Mouse (Mus musculus) limb, embryonic 13.5 days (tissue): ENCODE measurements around the gene Tent4a. TPM values are rescaled to one million over a fixed set of nuclear protein-coding genes. Genes with fewer than 3 reads are reported as not detected.
A peak's percentile ranks its signal among the peaks of the same experiment; 100 is the strongest.

Experiments
- ATAC-seq: fragments of 200-750 bp; cut with Nextera tagmentation; 2 replicates; pipeline ENCODE4 v1.8.0; 2017; ENCODE audit warnings: low read depth, moderate number of reproducible peaks, moderate TSS enrichment; ENCODE audit not compliant: low FRiP score
- H3K27ac ChIP-seq: fragments of 300-500 bp; sonication (generic); 2 replicates; pipeline ENCODE4 v1.5.1; 2015; ENCODE audit warnings: inconsistent platforms, mild to moderate bottlenecking, moderate library complexity
- H3K27me3 ChIP-seq: fragments of 300-500 bp; sonication (generic); 2 replicates; pipeline ENCODE4 v1.6.1; 2015; ENCODE audit warnings: mild to moderate bottlenecking, inconsistent platforms
- H3K36me3 ChIP-seq: fragments of 300-500 bp; sonication (generic); 2 replicates; pipeline ENCODE4 v1.6.1; 2015; ENCODE audit warnings: inconsistent platforms, mild to moderate bottlenecking, moderate library complexity
- H3K4me1 ChIP-seq: fragments of 300-500 bp; sonication (generic); 2 replicates; pipeline ENCODE4 v1.6.1; 2015; ENCODE audit warnings: inconsistent platforms
- H3K4me2 ChIP-seq: fragments of 300-500 bp; sonication (generic); replicated peaks from 2 replicates; pipeline ENCODE4 v1.6.1; 2015; ENCODE audit warnings: inconsistent platforms, mild to moderate bottlenecking, moderate library complexity
- H3K4me3 ChIP-seq: fragments of 300-500 bp; sonication (generic); 2 replicates; pipeline ENCODE4 v1.5.1; 2015; ENCODE audit warnings: moderate library complexity, mild to moderate bottlenecking, inconsistent platforms
- H3K9ac ChIP-seq: fragments of 300-500 bp; sonication (generic); 2 replicates; pipeline ENCODE4 v1.6.1; 2015; ENCODE audit warnings: mild to moderate bottlenecking, inconsistent platforms
- H3K9me3 ChIP-seq: fragments of 300-500 bp; sonication (generic); 2 replicates; pipeline ENCODE4 v1.6.1; 2016; ENCODE audit warnings: inconsistent platforms
- WGBS: fragments of 180-500 bp; shearing (Covaris S2); methylation state at CpG from one replicate; pipeline ENCODE4 v1.1.7; 2015; 5-methylcytosine and 5-hydroxymethylcytosine counted together
- polyA plus RNA-seq: library from polyadenylated mRNA; unstranded; fragments of >200 nt; fragmentation: Nextera tagmentation; extraction: Ambion mirVana; gene quantifications from 2 replicates; pipeline ENCODE4 v1.2.1, GENCODE M21; 2015

The Tent4a gene
- polyA plus RNA-seq, 1 experiment from 2014 or later: 6.7 TPM

DNA sequence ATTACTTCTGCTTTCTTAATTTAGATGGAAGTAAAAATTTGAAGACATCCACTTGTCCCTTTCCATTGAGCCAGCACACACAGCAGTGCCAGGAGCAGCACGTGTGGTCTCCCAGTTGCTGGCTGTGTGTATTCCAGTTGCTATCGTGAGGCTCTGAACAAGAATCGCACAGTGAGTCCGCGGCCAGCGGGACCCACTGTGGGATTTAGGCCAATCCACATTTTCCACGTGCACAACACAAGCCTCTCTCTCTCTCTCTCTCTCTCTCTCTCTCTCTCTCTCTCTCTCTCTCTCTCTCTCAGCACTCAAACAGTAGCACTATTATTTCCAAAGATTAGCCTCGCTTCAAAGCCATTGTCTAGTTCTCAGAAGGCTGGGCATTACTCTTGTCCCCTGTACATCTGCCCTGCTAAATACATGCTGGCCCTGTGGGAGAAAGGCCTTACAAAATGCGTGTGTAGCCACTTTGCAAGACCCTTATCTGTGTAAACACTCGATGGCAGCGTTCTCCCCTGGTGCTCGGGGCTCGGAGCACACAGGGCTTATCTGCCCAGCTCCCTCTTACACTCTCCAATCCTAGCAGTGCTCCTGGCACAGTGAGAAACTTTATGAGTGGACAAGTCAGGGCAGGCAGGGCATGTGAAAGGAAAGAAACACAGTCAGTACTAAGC lies 25.0 kb upstream of the Tent4a start:
- Histone ChIP-seq H3K9me3 (no peaks in the 10 kb centered on the region), H3K4me2 (no peak overlapping the region), H3K27me3 (no peaks in the 10 kb centered on the region), H3K9ac (no peak overlapping the region), H3K4me3 (no peak overlapping the region), H3K27ac (no peak overlapping the region), H3K4me1 (no peaks in the 10 kb centered on the region), H3K36me3 (no peaks in the 10 kb centered on the region)
- WGBS: 73% methylated on average over 13 of the region's 13 CpGs
- no peak for ATAC-seq

DNA sequence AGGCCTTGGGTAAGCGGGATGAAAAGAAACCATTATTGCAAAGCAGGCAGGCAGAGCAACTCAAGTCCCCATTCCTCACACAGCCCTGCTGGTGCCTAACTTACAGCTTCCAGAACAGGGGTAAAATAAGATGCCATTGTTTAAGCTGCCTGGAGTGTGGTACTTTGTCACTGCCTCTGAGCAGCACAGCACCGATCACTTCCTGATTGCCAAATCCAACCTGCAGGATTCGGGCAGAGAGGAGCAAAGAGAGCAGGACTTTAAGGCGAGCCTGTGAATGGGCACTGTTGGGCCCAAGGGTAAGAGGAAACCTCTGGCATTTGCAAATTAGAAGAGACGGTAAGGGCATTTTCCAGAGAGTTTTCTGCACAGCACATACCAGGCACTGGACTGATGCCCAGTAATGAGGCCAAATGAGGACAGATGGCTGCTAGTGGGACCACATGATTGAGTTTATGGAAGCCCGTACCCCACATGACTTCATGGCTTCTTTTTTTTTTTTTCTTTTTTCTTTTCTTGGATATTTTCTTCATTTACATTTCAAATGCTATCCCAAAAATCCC lies 23.8 kb upstream of the Tent4a start:
- Histone ChIP-seq H3K27ac (no peak overlapping the region), H3K9me3 (no peaks in the 10 kb centered on the region), H3K9ac (no peak overlapping the region), H3K27me3 (no peaks in the 10 kb centered on the region), H3K4me3 (no peak overlapping the region), H3K36me3 (no peaks in the 10 kb centered on the region), H3K4me2 (no peak overlapping the region), H3K4me1 (no peaks in the 10 kb centered on the region)
- WGBS: 73% methylated on average over 6 of the region's 6 CpGs
- ATAC-seq: no peak

DNA sequence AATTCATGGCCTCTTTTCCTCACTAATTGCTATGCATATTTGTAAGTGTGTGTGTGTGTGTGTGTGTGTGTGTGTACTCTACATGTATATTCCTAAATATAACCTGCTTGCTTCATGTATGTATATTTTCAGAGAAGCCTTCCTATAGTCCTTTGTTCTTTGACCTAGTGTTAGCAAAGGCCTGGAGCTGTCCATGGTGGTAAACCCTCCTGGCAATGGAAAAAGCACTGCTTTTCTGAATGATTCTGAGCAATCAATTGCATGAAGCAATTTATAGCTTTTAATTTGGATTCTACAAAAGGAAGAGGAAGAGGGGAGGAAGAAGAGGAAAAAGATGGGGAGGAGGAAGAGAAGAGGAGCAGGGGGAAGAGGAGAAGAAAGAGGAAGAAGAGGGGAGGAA lies 22.3 kb upstream of the Tent4a start:
- Histone ChIP-seq H3K9ac (no peak overlapping the region), H3K4me2 (no peak overlapping the region), H3K9me3 (no peaks in the 10 kb centered on the region), H3K36me3 (no peaks in the 10 kb centered on the region), H3K27me3 (no peaks in the 10 kb centered on the region), H3K4me1 (no peaks in the 10 kb centered on the region), H3K4me3 (no peak overlapping the region), H3K27ac (no peak overlapping the region)
- ATAC-seq: no peak

DNA sequence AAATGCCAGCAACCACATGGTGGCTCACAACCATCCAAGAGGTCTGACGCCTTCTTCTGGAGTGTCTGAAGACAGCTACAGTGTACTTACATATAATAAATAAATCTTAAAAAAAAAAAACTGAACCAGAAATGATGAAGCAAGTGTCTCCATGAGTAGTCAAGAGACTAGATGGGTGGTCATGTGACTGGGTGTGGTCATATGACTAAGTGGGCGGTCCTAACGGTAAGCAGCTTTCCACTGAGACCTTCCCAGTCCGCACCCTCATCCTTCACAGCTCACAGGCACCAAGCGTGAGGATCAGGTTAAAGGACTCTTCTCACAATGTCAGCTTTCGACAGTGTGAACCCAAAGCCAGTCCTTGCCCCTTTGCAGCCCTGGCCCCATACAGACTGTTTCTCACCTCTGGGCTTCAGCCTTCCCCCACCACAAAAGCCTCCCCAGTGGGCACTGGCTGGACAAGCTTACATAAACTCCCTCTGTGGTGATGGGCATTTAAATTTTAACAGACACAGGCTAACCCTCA lies 21.6 kb upstream of the Tent4a start:
- 82% methylated on average over 6 of the region's 6 CpGs for WGBS
- ATAC-seq: no peak

DNA sequence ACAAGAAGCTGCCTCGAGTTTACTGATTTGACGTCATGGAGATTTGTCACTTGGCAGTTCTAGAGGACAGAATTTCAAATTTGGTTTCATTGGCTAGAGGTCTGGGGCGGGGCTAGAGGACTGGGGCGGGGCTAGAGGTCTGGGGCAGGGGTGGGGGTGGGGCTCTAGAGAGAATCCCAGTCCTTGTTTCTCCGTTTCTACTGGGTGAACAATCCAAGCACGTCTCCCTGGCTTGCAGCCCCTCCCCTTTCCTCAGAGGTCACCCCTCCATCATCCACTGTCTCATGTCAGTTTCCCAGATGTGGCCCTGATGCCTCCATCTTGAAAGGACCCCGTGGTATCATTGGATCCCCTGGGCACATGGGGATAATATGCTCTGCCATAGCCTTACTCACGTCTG lies 20.6 kb upstream of the Tent4a start:
- 0 out of 2 replicates have a peak, but pooled peaks cover 4% of the 10 kb centered on the region for H3K27me3 ChIP-seq
- no peaks in the 10 kb centered on the region for H3K36me3 ChIP-seq
- H3K4me1 ChIP-seq: no peaks in the 10 kb centered on the region
- H3K4me2 ChIP-seq: no peak overlapping the region
- H3K9me3 ChIP-seq: no peaks in the 10 kb centered on the region
- 25% methylated on average over 8 of the region's 8 CpGs for WGBS
- no peak overlapping the region for H3K9ac ChIP-seq
- H3K27ac ChIP-seq: no peak overlapping the region
- no peak for ATAC-seq
- H3K4me3 ChIP-seq: no peak overlapping the region

More for the DNA sequence above, 21.6 kb upstream of the Tent4a start:
- H3K4me1 ChIP-seq: no peaks in the 10 kb centered on the region
- no peaks in the 10 kb centered on the region for H3K36me3 ChIP-seq
- H3K4me2 ChIP-seq: no peak overlapping the region
- no peak overlapping the region for H3K4me3 ChIP-seq
- no peak overlapping the region for H3K9ac ChIP-seq
- H3K27me3 ChIP-seq: no peaks in the 10 kb centered on the region
- H3K27ac ChIP-seq: no peak overlapping the region
- H3K9me3 ChIP-seq: no peaks in the 10 kb centered on the region

DNA sequence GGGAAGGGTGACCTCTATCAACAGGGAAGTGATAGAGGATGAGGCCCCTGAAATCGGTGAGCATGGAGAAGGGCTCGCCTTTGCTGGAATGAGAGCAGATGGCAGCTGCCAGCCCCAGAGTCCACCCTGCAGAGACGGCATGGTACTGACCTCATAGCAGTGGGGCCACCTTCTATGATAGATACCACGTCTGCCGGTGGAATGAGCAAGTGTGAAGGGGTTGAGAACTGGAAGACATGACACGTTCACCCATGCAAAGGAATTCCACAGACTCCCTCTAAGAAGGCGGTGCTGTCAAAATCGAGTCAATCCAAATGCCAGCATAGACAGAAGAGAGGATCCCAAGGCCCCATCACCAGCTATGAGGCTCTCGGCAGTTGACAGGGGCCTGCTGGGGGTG lies 19.8 kb upstream of the Tent4a start:
- H3K27me3 ChIP-seq: 0 out of 2 replicates have a peak, but pooled peaks cover 4% of the 10 kb centered on the region
- no peak for ATAC-seq
- no peak overlapping the region for H3K4me2 ChIP-seq
- H3K4me1 ChIP-seq: no peaks in the 10 kb centered on the region
- H3K4me3 ChIP-seq: no peak overlapping the region
- 75% methylated on average over 9 of the region's 9 CpGs for WGBS
- H3K36me3 ChIP-seq: no peaks in the 10 kb centered on the region
- H3K27ac ChIP-seq: no peak overlapping the region
- no peaks in the 10 kb centered on the region for H3K9me3 ChIP-seq
- no peak overlapping the region for H3K9ac ChIP-seq

DNA sequence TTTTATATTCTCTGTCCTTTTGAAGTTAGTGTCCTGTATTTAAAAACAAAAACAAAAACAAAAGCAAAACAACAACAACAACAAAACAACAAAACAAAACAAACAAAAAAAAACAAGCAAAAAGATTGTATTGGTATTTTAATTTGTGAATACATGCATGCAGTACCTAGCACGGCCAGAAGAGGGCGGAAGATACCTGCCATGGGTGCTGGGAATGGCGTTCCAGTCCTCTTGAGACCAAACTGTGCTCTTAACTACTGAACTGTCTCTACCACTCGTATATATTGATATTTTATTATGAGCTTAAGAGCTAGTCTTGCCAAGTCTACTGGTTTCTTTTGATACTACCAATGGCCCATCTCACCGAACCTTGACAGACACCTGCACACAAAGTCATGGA lies 18.6 kb upstream of the Tent4a start:
- no peak for ATAC-seq
- no peak overlapping the region for H3K27ac ChIP-seq
- H3K4me2 ChIP-seq: no peak overlapping the region
- H3K4me1 ChIP-seq: no peaks in the 10 kb centered on the region
- H3K27me3 ChIP-seq: 0 out of 2 replicates have a peak, but pooled peaks cover 4% of the 10 kb centered on the region
- H3K36me3 ChIP-seq: no peaks in the 10 kb centered on the region
- WGBS: 23% methylated on average over 5 of the region's 5 CpGs
- no peaks in the 10 kb centered on the region for H3K9me3 ChIP-seq
- H3K4me3 ChIP-seq: no peak overlapping the region
- no peak overlapping the region for H3K9ac ChIP-seq

DNA sequence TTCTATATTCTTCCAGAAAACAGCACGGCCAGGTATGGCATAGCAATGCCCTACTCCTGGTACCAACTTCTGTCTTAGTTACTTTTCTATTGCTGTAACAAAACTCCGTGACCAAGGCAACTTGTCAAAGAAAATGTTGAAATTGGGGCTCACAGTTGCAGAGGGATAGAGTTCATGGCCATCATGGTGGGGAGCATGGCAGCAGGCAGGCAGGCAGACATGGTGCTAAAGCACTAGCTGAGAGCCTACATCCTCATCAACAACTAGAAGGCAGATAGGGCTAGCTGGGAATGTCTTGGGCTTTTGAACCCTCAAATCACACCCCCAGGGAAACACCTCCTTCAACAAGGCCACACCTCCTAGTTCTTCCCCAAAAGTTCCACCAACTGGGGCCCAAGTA lies 16.4 kb upstream of the Tent4a start:
- H3K4me2 ChIP-seq: no peak overlapping the region
- 85% methylated on average over 2 of the region's 2 CpGs for WGBS
- H3K4me1 ChIP-seq: no peaks in the 10 kb centered on the region
- H3K27ac ChIP-seq: no peak overlapping the region
- H3K4me3 ChIP-seq: no peak overlapping the region
- H3K36me3 ChIP-seq: no peaks in the 10 kb centered on the region
- H3K9ac ChIP-seq: no peak overlapping the region
- no peak for ATAC-seq
- no peaks in the 10 kb centered on the region for H3K9me3 ChIP-seq
- H3K27me3 ChIP-seq: 0 out of 2 replicates have a peak, but pooled peaks cover 4% of the 10 kb centered on the region

DNA sequence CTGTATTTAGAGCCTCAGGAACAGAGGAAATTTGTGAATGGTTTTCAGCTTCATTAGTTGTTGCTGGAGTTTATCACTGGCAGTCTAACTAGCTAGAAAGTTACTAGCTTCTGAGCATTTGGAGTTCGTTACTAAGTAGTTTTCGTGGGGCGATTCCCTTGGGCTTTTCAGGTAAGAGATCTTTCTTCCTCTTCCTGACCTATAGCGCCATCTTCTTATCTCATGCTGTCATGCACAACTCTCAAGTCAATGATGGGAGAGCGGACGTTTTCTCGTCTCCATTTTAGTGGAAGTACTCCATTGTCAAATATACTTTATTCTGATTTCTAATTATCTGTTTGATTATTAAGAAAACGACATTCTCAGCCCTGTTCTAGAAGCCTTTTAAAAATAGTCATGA lies 15.6 kb upstream of the Tent4a start:
- H3K27me3 ChIP-seq: 0 out of 2 replicates have a peak, but pooled peaks cover 4% of the 10 kb centered on the region
- ATAC-seq: no peak
- no peaks in the 10 kb centered on the region for H3K4me1 ChIP-seq
- H3K27ac ChIP-seq: no peak overlapping the region
- H3K36me3 ChIP-seq: no peaks in the 10 kb centered on the region
- no peak overlapping the region for H3K9ac ChIP-seq
- no peaks in the 10 kb centered on the region for H3K9me3 ChIP-seq
- WGBS: 36% methylated on average over 8 of the region's 8 CpGs
- H3K4me2 ChIP-seq: no peak overlapping the region
- H3K4me3 ChIP-seq: no peak overlapping the region

DNA sequence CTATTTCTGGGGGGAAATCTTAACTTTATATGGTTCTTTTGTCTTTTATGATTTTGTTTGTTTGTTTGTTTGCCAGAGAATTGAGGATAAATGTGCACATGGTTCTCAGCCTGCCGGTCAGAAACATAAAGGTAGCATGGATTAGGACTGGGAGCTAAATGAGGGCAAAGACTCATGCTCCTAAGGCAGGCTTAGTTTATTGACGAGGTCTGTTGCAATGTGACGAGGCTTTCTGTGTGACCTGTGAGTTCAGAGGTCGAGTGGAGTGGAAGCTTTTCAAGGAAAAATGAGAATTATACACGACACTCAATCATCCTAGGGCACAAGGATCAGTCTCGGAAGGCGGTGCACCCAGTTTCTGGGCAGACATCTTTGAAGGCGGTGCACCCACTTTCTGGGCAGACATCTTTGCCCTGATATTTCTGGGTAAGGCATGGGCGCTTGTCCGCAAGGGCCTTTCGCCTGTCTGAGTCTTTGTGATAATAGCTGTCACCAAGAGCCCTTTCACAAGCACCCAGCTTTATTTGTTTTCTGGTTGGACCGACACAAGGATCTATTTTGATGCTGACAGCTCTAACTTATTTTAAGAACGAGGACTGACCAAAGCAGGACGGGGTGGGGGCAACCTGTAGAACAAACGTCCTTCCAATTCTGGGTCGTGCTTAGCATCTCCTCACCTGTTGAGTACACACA lies 13.2 kb upstream of the Tent4a start:
- WGBS: 70% methylated on average over 16 of the region's 16 CpGs
- Histone ChIP-seq H3K9me3 (no peaks in the 10 kb centered on the region), H3K9ac (no peak overlapping the region), H3K4me1 (peaks cover 12% of the 10 kb centered on the region), H3K4me2 (no peak overlapping the region), H3K27ac (no peak overlapping the region), H3K4me3 (no peak overlapping the region), H3K36me3 (no peaks in the 10 kb centered on the region), H3K27me3 (0 out of 2 replicates have a peak, but pooled peaks cover 4% of the 10 kb centered on the region)
- ATAC-seq: no peak

DNA sequence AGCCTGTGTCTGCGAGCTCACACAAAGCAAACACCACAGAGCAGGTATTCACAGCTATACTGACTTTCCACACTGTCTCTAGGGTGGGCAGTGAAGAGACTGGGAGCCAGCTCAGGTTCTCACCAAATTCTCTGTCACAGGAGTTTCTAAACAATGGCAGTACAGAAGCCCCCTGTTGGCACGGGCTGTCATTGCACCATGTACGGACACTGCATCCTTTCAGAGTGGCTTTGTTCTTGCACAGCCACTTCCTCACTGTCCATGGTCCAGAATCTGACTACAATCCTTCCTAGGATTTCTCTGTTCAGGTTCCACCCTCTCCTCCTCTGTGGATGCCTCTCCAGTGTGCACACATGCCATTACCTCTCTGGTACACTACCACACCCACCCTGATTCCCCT lies 10.6 kb upstream of the Tent4a start:
- no peak for ATAC-seq
- WGBS: 32% methylated on average over 3 of the region's 3 CpGs

DNA sequence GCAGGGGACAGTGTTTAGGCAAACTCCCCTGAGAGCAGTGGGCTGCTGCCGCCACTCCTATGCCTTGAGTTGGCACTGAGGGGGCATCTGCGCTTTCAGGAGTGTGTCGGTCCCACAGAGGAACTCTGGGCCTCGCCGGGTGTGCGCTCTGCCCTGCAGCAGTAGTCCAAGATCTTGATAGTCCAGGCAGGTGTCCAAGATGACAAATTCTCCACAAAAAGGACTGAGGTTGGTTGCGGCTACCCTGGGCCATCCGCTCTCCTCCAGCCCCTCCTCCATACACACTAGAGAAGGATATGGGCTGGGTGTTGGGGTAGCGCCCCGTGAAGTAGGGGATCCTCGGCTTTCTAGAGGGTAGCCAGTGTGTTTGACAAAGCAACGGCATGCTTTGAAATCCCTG lies 9.2 kb upstream of the Tent4a start:
- Histone ChIP-seq H3K27ac (no peak overlapping the region), H3K27me3 (no peaks in the 10 kb centered on the region), H3K9ac (no peak overlapping the region; the same call in 1 of the 2 replicates), H3K9me3 (no peaks in the 10 kb centered on the region), H3K4me1 (peaks cover 31% of the 10 kb centered on the region), H3K4me3 (peak overlapping the region; percentile 8; the same call in 1 of the 2 replicates), H3K36me3 (no peaks in the 10 kb centered on the region), H3K4me2 (peak overlapping the region; percentile 46)
- WGBS: 49% methylated on average over 12 of the region's 12 CpGs
- no peak for ATAC-seq

More for the DNA sequence above, 10.6 kb upstream of the Tent4a start:
- Histone ChIP-seq H3K4me2 (no peak overlapping the region), H3K27me3 (no peaks in the 10 kb centered on the region), H3K9ac (no peak overlapping the region), H3K27ac (no peak overlapping the region), H3K4me1 (peaks cover 21% of the 10 kb centered on the region), H3K9me3 (no peaks in the 10 kb centered on the region), H3K4me3 (no peak overlapping the region), H3K36me3 (no peaks in the 10 kb centered on the region)
